Mouse (Mus musculus) right cerebral cortex, postnatal 25 days (tissue): ENCODE measurements around the gene Morc2a.
"Not testable (repeated sequence)": the region's sequence is repeated elsewhere in the genome, so short reads cannot be mapped to it uniquely, and the experiment has no call there.

Experiments used
- DNase-seq: peaks from one replicate; pipeline ENCODE4 v3.0.0; 2022

The Morc2a gene

DNA sequence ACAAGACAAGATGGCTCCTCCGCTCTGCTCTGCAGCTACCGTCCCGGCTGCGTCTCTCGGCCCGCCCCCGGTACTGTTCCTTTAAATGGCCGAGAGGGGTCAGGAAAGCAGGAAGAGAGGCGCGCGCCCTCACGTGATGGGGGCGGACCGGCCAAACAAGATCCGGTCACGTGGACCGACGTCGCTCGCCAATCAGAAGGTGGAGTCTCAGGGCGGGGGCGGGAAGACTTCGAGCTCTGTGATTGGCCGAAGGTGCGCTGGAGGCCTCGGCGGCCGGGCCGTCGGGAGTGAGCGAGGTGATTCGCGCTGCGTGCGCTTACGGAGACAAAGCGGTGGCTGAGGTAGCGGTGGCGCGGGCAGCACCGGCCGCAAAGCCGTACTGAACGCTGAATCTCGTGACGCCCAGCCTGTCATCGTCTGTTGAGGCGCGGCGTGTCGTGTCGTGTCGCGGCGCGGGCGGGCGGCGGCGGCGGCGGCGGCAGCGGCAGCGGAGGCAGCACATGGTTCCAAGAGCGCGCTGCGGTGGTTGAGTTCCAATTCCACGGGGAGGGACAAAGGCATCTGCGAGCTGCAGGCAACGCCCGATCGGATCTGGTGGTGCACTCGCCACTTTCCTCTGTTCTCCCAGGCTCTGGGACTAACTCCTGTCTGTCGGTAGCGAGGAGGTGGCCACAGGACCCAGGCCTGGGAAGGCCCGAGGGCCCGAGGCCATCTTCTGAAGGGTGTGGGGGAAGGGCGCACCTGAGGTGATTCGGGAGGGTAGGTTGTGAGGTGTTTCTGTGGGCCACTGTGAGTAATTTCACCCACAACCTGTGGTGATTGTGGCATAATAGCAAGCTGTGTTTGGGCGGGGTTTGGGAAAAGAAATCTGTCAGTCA, at the start of gene Morc2a:
TSS of gene Morc2a (plus strand) at position 228 of the 878 bp plus-strand sequence.
- peak; percentile 96 for DNase-seq

DNA sequence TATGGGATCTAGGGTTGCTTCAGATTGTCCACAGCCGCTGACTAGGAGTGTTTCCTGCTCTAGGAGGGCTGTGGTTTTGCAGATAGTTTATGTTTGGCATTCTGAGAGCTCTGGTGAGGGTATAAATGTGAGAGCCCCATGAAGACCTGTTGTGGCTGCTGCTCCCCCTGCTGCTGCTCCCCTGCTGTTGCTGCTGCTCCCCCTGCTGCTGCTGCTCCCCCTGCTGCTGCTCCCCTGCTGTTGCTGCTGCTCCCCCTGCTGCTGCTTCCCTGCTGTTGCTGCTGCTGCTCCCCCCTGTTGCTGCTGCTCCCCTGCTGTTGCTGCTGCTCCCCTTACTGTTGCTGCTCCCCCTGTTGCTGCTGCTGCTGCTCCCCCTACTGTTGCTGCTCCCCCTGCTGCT, 47.0 kb upstream of the Morc2a start:
- DNase-seq, result not testable (repeated sequence)

DNA sequence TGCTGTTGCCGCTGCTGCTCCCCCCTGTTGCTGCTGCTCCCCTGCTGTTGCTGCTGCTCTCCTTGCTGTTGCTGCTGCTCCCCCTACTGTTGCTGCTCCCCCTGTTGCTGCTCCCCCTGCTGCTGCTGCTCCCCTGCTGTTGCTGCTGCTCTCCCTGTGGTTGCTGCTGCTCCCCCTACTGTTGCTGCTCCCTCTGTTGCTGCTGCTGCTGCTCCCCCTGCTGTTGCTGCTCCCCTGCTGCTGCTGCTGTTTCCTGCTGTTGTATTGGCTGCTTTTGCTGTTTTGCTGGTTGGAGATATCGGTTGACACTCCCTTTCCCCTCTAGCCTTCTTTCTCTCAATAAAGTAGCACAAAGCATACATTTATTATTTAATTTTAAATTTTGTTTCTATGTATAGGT, 46.3 kb upstream of the Morc2a start:
- not testable (repeated sequence) for DNase-seq

DNA sequence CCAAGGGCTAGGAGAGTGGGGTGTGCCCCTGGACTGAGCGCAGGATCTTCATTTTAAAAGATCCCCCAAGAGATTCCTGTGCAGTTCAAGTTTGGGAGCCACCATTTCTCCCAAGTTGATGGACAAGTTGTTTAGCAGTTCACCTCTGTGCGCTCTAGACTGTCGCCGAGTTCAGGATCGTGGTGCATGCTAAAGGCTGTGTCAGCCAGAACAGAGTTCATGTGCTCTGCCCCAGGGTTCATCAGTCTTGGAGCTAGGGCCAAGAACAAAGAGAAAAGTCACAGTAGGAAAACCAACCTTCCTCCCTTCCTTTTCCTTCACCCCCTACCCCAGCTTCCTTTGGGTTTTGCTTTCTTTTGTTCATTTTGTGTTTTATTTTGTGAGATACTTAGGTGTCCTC, 42.5 kb upstream of the Morc2a start:
- DNase-seq, result no peak

DNA sequence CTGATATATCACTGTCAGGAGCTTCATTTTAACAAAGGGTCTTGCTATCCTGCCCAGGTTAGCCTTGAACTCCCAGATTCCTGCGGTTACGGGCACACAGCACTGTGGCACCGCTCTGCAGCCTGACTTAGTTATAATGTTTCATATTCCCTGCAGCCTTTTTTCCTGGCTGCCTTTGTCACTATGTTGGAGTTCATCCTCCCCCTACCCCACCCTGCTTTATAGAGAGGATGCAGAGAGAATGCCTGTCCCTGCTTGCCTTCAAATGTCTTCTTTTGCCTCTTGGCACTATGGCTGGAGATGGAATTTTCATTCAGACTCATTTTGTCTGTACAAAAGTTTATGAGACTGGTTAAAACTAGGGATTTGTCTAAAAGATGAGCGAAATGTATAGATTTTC, 33.4 kb upstream of the Morc2a start:
- no peak for DNase-seq

DNA sequence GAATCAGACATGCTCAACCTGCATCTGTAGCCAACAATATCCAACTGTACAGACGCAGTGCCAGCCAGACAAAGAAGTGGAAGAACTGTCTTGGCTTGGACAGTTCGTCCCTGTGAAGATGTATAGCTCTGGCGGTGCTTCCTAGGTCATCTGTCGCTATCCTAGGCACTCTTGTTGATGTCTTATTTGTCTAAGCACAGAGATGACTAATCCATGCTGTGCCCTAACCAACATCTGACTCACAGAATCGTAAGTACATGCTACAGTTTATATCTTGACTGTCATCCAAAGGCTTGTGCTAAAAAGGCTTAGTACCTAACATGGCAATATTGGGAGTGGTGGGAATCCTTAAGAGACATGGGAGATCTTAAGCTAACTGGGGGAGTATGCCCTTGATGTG, 26.2 kb upstream of the Morc2a start:
- DNase-seq, result no peak

DNA sequence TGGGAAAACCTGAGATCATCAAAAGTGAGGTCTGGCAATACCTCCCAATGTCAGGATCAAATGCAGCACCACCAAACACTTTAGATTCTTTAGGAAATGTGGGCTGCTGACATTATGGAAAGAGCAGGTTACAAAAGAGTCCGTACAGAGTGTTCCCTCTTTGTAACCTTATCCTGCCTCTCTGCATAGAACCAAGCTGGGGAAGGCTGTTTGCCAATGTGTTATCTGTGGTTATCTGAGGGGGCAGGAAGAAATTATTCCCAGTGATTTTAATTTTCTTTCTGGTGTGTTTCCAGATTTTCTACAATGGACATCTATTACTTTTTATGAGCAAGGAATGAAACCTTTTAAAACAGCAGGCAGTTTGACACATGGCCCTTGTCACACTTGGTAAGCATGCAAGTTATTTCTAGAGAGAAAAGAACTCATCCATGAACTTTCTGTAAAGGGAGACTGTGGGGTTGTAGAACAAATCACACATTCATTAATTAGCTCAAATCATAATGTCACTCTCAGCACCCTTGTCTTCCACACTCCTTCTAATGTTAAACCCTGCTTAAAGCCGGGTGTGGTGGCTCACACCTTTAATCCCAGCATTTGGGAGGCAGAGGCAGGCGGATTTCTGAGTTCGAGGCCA, 24.5 kb upstream of the Morc2a start:
- DNase-seq, result no peak

DNA sequence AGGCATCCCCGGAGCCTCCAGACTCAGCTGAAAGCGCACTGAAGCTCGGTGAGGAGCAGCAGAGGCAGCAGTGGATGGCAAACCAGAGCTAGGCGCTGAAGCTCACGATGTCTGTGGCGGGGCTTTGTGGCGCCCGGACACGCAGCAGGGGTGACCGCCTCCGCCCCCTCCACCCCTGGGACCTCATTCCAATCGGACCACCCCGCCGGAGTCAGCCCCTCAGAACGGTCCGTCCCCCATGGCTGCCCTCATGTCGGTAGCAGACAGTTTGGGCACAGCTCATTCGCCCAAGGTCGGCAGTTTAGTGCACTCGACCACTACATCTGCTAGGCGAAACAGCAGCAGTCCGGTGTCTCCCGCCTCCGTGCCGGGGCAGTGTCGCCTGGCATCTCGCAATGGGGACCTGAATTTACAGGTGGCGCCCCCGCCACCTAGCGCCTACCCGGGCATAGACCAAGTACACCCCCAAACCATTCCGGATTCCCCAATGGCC, 19.9 kb upstream of the Morc2a start:
- peak; percentile 17 for DNase-seq

DNA sequence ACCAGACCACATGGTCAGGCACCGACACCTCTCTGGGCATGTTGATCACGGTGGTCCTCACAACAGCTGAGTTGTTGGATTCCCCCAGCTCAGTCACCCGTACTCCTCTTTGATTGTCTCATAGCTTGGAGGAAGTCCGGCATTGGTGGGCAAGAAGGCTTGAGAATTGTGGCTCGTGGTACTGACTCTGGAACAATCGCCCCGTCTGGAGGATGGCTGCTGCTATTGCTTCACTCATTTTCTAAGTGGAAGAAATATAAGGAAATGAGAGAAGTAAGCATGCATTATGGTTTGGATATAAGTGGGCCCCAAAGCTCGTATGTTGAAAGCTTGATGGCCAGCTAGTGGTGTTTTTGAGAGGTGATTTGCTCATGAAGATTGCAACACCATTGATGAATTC, 15.7 kb upstream of the Morc2a start:
- DNase-seq, result not testable (repeated sequence)

DNA sequence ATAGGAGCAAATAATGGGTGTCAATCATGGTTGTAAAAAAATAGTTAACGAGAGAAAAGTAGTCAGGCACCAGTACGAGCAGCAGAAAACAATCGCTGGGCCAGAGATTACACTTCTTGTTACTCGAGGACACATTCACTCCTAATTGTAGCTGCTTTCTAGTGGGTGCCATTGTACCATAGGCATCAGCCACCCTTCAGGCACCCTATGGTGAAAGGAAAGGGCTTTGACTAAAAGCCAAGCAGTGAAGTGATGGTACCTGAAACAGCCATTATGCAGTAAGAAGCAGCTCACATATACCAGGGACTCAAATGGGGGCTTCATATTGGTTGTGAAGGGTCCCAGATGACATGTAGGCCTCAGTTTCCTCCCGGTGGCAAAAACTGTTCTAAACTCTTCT, 1.3 kb upstream of the Morc2a start:
- DNase-seq, result no peak

DNA sequence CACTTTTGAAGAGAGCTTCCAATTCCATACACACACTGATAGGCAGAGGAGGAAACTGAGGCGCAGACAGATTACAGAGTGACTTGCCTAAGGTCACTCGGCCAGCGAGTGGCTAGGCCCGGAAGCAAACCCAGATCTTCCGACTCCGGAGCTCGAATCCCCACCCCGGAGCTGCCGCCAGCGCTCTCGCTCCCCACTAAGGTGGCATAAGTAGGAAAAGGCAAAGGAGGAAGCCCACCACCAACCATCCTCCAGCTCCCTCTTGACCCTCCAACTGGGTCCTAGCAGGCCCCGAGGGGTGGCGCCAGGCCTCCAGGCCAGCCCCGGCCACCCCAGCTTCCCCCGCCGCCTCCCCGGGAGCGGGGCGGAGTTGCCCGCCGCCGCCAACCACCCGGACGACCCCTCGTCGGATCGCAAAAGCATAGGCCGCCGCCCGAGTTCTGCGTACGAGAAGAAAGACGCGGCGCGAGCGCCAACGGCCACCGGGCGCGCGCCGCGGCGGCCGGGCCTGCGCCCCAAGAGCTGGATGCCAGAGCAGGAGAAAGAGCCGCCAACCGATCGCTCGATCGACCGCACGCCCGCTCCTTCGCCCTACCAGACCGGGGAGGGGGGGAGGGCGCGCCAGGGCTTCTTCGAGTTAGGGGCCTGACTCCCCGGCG, 557 bp upstream of the Morc2a start:
- DNase-seq, result peak; percentile 32

DNA sequence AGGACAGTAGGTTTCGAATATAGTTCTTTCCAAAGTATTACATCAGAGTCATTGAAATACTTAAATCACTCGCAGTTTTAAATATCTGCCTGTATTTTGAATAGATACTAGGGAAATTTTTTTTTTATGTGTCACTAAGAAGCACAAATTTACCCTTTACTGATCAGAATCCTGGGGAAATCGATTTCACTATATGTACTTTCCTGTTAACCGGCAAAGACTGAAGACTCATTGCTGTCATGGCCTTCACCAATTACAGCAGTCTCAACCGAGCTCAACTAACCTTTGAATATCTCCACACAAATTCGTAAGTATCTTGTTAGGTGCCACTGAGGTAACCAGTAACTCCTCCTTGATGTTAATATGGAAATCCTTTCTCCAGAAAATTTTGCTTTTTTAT, 1.1 kb downstream of the Morc2a start:
- DNase-seq, result no peak

DNA sequence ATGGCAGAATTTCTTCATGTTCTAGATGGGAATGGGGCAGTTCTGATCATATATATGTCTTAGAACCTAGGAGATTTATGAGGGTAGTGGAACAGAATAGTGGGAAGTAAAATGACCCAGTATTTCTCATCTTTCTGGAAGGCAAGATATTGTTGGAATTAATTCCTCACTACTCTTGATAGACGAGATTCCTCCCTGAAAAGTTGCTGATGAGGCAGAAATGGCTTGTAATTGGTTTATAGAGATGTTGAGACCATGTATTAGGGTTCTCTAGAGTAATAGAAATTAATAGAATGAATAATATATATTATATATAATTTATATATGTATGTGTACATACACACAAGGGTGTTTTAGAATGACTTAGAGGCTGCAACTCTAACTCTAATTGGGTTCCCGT, 13.0 kb downstream of the Morc2a start:
- DNase-seq, result no peak

DNA sequence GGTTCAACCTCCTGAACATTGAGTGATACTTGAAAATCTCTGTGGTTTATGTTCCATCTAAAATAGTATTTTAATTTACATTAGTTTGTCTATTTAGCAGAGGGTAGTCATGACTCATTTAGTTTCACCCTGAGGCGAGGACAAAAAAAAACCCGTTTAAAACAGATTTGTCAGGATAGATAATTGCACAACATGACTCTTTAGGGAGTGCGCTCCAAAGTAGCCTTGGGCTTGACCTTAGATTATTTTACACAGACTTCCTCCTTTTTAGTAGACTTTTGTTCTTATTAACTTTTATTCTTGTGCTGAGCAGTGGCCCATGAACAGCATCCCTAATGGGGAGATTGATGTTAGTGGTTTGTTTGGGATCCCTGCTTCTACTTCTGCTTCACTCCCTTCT, 18.5 kb downstream of the Morc2a start:
- no peak for DNase-seq

DNA sequence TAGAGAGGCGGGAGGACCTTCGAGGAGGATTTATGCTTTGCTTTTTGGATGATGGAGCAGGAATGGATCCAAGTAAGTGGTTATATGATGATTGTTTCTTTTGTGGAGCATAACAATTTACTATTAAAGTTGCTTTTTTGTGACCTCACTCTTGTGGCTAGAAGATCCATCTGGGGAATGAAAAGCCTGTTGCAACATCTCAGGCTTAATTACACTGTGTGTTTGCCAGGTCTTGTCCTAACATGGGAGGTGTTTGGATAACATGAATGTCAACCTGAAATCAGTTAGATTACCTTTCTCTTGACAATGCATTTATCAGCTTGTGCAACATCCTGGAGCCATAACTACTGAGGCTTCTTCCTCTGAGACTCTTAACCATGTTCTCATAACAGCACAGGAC, 19.8 kb downstream of the Morc2a start:
- DNase-seq, result no peak

DNA sequence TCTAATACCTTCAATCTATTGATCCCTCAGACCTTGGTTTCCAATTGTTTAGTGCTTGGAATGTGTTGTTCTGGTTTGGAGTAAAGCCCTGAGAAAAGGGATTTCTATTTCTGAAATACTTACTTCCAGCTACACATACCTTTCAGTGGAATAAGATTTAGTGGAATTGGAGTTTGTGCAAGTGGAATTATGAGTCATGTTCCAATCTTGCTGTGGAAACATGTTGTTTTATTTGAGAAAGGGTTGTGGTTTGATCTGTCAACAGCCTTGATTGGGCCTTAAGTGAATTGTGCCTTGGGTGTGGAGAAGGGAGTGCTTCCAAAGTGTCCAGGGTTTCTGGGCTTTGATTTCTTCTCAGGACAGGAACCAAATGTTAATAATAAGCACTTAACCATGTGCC, 20.9 kb downstream of the Morc2a start:
- DNase-seq, result no peak

DNA sequence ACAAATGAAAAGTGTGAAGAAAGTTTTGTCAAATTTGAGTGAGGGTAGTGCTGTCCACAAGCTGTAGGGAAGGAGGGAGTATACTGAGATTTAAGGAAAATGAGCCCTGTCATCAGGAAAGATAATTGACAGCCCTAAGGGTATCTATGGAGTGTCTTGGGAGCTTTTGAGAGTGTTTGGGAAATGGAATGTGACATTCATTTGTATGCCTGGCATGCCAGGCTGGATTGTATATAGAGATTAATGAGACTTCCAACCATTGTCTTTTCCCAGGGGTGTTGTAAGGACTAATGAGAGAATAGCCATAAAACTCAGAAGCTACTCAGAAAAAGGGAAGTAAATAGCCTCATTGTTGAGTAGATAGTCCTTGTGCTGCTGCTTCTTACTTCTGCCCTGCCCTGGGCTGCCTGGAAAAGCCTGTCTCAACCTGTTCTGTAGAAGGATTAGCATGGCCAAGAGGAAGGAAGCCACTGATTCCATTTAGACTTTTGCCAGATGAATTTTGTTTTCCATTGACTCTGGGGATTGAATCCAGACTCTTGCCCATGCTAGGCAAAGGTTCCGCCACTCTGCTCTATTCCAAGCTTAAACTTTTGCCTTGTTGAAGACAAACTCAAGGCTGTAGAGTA, 22.1 kb downstream of the Morc2a start:
- DNase-seq, result no peak

DNA sequence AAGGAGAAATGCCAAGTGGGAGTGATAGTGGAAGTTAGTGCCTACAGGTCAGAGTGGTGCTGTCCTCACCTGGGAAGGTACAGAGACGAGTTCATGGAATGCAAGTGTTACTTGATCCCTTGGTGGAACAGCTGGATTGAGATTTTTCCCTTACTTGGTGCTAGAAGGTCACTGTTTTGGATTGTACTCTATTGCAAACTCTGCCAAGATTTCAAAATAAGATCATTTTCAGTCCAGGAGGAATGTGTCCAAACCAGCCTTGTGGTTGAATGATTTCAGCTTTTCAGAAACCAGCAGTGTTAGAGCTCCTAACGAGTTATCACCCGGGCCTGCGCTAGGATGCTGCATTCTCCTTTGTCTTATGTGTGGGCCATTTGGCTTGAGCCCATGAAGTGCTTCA, 25.6 kb downstream of the Morc2a start:
- no peak for DNase-seq

DNA sequence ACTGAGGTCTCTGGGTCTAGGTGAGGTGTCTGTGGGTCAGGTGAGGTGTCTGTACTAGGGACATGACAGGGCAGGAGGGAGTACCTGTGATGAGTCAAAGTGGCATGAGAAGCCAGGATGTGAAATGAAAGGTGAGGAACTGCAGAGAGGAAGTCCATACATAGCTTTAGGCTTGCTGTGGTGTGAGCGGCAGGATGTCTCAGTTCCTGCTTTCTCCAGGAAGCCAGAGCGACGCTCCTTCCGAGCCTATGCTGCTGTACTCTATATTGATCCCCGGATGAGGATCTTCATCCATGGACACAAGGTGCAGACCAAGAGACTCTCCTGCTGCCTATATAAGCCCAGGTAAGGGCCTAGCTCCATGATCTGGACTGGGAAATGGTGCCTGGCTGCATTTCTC, 27.4 kb downstream of the Morc2a start:
- no peak for DNase-seq

DNA sequence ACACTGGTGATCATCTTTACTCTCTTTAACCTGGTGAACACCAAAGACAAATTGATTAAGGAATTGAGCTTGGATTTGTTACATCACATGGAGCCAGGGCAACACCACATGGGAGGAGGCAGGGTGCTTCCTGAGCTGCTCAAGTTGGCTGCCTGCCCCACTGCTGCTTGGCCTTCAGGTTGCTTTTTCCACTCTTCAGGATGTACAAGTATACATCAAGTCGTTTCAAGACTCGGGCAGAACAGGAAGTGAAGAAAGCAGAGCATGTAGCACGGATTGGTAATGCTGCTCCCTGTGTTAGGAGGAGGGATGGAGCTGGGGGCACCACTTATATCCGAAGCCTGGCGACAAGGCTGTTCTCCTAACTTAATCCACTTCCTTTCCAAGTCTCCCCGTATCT, 28.2 kb downstream of the Morc2a start:
- DNase-seq, result no peak

DNA sequence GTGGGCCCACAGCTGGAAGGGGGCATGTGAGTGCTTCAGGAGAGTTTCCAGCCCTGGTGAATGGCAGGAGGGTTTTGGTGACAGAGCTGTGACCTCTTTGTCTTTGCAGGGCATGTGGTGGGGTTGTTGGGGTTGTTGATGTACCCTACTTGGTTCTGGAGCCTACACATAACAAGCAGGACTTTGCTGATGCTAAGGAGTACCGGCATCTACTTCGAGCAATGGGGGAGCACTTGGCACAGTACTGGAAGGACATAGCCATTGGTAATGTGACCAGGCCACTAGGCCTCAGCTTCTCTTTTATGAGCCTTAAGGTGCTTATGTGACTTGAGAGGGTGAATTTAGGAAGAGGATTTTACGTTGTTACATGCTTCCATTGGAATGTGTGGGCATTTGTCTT, 30.8 kb downstream of the Morc2a start:
- no peak for DNase-seq

DNA sequence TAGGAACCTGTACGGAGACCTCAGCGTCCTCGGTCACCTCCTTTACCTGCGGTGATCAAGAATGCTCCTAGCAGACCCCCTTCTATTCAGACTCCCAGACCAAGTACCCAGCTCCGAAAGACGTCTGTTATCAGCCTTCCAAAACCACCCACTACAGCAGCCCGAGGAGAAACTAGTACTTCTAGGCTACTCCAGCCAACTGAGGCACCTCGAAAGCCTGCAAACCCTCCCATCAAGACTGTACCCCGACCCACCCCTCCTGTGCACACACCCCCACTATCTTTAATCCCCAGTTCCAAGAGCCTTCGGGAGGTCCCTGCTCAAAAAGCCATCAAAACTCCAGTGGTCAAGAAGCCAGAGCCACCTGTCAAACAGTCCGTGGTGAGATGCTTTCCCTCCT, 34.7 kb downstream of the Morc2a start:
- no peak for DNase-seq

DNA sequence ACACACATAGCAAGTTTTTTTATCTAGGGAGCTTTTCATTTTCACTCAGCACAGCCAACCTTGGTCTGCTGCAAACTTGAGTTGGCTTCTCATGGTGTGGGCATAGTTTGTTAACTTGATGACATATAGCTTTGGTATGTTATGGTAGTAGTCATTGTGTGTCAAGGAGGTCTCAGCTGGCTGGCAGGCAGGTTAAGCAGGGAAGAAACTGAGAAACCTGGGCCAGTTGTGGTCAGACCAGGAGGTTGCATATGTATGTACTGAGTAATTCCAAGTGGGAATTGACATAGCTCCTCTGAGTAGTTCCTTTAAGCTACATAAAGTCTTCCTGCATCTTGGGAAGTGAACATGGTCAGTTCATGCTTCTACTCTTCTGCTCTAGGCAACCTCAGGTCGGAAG, 35.2 kb downstream of the Morc2a start:
- DNase-seq, result no peak
